Mouse (Mus musculus): ENCODE measurements at regions not wholly inside any gene's neighbourhood (a gene's known extent, or its start where the extent isn't known, plus 50 kb on each side); places are given as distances from the start of the nearest gene placed in this dataset.

GRCm38 (mm10) chr10:36158061-36158691 is 348.4 kb upstream of the Hs3st5 start:
- peak; percentile 3 to 6 for DNase-seq (ENCODE audit: low spot score in 2 of 2)
